Mouse (Mus musculus) fibroblast of lung, adult 2 months (primary cell): Measurements from ENCODE around the gene Agfg1.

Experiments used
- DNase-seq: peaks from one replicate; pipeline ENCODE4 v3.0.0-alpha.2; 2011; ENCODE audit warnings: low read depth

The Agfg1 gene

DNA sequence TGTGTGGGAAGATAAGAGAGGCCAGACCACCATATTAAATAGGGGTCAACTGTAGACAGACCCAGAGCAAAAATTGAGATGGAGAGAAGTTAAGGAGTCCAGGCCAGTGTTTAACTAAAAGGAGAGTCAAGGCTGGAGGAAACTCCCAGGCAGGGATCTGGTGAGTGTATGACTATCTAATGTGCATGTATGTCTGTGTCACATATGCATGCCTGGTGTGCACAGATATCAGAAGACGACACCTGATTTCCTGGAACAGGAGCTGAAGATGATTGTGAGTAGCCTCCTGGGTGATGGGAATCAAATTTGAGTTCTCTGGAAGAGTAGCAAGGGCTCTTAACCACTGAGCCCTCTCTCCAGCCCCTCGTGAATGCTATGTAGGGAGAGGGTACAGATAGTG is 14.0 kb upstream of the Agfg1 start:
- no peak for DNase-seq

- DNase-seq, result no peak
These were observed 13.5 kb upstream of the Agfg1 start for GRCm38 (mm10) chr1:82825783-82826182.

- no peak for DNase-seq
These were observed 12.4 kb upstream of the Agfg1 start for GRCm38 (mm10) chr1:82826911-82827310.

DNA sequence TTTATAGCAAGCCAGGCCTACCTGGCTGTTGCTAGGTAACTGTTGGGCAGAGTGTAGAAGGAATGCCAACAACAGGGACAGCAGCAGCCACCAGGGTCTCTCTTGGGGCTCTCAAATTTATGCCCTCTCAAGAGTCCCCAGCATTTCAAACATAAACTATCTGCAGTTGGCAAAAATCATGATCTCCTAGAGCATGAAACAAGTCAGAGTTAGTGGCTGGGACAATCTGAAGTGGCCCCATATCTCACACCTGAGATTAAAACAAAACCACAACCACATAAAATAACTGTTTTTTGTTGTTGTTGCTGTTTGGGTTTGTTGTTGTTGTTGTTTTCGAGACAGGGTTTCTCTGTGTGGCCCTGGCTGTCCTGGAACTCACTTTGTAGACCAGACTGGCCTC is 8.5 kb upstream of the Agfg1 start:
- no peak for DNase-seq

GRCm38 (mm10) chr1:82831547-82832240 is 7.6 kb upstream of the Agfg1 start:
- peak; percentile 72 for DNase-seq

DNA sequence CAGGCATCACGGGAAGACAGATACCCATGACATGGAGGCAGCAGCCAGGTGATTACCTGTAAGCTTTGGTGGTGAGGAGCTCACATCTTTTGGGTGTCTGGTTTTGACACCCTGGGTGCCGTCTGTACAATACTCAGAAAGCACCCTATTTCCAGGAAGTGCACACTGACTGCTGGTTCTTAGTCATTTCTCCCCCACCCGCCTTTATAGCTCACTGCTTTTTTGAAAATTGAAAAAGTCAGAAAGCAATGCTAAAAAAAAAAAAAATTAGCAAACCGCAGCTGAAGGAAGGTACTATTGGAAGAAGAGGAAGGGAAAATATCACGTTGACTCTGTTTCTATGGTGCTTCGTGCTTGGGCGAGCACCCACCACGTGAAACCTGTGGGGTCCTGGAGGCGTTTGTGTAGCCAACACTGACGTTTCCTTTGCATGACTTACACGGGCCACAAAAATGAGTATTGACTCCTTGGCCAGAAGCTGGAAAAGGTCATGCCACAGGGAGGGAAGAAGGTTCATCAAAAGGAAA is 6.7 kb upstream of the Agfg1 start:
- DNase-seq, result no peak

DNA sequence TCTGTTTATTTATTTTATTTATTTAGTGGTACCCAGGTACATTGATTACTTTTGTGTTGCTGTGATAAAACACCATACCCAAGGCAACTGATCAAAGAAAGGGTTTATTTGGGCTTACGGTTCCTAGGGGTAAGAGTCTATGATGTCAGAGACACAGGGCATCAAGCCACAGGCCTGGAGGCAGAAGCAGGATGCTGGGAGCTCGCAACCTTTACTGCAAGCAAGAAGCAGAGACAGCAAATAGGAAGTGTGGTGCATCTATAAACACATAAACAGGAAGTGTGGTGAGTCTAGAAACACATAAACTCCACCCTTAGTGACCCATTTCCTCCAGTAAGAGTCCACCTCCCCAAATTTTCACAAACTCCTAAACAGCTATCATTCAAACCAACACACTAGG is 5.8 kb upstream of the Agfg1 start:
- DNase-seq, result no peak

GRCm38 (mm10) chr1:82834572-82834971 is 4.7 kb upstream of the Agfg1 start:
- DNase-seq, result no peak

GRCm38 (mm10) chr1:82836342-82837217 is 2.7 kb upstream of the Agfg1 start:
- DNase-seq, result no peak

DNA sequence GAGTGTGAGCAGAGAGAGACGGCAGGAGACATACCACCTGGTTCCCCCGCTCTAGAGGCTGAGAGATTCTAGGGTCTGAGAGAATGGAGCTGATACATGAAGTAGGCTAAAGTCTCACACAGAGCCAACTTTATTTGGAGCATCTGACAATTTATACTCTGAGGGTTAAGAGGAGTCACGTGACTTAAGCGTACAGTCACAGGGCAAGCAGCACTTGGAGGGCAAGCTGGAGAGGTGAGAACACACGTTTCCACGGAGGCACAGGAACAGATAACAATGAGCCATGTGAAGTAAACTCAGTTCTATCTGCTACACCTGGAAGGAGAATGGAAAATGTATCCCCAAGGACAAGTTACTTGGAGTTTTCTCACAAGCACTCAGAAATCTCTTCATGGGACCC is 1.7 kb upstream of the Agfg1 start:
- no peak for DNase-seq

- DNase-seq, result no peak
These were observed 601 bp upstream of the Agfg1 start for GRCm38 (mm10) chr1:82838469-82839295.

DNA sequence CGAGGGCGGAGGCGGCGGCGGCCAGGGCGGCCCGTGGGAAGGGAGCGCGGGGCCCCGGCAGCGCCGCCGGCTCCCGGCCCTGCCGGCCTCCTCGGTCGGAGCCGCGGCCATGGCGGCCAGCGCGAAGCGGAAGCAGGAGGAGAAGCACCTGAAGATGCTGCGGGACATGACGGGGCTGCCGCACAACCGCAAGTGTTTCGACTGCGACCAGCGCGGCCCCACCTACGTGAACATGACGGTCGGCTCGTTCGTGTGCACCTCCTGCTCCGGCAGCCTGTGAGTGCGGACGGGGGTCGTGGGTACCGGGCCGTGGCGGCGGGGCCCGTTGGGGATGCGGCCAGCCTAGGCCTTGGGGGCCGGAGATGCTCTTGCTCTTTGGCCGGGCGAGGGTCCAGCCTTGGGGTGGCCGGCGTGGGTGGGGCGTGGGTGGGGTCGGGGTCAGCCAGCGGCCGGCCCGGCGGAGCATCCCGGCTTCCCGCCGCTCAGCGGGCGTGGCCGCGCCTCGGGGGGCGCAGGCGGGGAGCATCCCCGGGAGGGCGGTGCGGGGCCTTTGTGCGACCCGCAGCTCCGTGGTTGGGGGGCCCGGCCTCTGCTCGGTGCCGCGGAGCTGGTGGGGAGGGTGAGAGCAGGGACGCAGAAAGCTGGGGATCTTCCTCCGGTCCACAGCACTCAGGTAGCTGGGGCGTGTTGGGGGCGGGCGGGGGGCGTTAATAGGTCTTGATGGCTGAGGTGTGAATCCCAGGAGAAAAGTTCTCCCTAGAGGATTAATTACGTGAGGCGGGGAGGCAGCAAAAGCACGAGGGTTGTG is 535 bp downstream of the Agfg1 start:
- DNase-seq, result no peak

DNA sequence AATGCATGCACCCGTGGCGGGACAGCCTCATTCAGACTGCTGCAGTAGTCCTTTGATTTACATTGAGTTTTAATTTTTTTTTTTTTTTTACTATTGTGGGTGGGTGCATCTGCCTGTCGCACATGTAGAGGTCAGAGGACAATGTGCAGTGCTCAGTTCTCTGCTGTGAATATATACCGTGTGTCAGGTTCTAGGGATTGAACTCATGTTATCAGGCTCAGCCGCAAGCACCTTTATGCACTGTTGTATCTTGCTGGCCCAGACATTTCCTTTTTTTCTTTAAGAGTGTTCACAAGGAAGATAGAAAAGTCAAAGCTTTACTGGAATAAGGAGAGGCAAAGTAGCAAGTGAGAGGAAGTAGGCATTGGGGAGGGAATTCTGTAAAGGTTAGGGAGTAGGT is 16.4 kb downstream of the Agfg1 start:
- DNase-seq, result no peak

- peak; percentile 9 for DNase-seq
These were observed 19.0 kb downstream of the Agfg1 start for GRCm38 (mm10) chr1:82858236-82858635.

DNA sequence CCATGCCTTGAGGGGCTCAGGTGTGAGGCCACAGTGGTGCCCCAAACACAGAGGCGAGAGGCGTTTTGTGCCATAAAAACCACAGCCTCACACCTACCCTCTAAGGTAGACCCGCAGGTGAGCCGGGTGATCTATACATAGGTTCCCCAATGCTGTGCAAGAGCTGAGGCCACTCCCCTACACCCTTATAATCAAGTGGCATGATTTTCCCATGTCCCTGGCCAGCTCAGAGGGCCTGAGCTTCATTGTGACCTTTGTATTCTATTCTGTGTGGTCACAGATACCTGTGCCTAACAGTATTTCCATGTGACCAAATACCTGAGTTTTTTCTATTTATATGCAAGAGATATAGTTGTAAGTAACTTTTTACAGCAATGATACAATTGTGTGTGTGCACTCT is 21.1 kb downstream of the Agfg1 start:
- no peak for DNase-seq

- no peak for DNase-seq
These were observed 30.9 kb downstream of the Agfg1 start for GRCm38 (mm10) chr1:82870202-82870601.

- no peak for DNase-seq
These were observed 39.9 kb downstream of the Agfg1 start for GRCm38 (mm10) chr1:82879172-82879571.

DNA sequence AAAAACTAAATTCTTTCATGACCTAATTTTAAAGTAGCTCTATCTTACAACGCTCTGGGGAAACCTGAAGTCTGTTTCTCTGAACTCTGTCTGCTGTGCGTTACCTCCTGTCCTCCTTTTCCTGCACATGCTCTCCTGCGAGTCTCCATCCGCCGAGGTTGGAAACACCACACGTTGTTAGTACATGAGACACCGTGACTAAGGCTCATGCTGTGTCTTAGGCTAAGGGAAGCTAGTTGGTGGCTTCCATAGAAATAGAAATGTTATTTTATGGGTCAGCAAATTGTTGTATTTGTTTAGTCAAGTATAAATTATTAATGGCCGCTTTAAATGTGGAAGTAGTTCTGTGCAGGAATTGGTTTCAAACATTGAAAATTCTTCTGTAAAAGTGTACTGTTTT is 40.9 kb downstream of the Agfg1 start:
- DNase-seq, result no peak

DNA sequence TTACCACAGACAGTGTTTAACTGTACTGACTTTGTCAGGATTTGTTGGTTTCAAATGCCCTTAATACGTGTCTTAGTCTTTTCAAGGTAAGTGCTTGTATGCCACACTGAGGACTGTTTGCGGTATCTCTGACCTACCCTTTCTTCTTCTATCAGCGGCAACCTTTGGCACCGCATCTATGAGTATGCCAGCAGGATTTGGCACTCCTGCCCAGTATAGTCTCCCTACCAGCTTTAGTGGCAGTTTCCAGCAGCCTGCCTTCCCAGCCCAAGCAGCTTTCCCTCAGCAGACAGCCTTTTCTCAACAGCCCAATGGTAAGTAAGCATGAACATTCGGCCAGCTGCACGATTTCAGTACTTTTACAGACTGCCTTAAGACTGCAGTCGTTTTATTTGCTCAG is 54.0 kb downstream of the Agfg1 start:
- DNase-seq, result no peak

DNA sequence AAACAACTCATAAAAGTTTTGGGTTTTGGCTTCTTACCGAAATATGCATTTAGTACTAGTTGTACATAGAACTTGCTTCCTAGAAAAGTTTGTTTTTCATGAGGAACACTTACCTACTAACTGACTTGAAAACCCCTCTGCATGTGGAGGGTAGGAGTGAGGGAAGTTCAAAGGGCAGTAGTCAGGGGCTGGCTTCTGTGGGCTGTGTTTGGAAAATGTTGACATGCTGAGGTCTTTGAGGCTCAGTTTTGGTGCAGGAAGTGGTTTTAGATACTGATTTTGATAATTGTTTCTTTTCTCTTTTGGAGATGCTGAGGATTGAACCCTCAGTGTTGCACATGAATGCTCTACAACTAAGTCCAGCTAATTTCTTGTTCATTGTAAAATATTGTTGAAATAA is 61.3 kb downstream of the Agfg1 start:
- DNase-seq, result no peak

GRCm38 (mm10) chr1:82901201-82901600 is 61.9 kb downstream of the Agfg1 start:
- no peak for DNase-seq

DNA sequence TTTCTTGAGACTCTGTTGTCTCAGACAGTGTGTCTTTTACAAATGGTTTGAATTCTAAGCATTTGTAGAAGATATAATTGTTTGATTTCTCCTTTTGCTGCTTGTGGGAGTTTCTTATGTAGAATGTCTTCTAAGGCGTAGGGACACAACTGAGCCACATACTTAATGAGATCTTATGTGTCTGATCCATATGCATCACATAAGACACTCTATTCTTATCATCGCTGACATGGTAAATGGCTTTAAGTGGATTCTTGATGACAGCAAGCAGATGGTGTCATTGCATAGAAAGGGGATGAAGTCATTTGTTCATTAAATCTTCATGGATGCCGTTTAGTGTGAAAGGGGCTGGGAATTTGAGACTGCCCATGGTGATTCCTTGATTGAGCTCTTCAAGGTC is 66.6 kb downstream of the Agfg1 start:
- no peak for DNase-seq
